Comparison of ENCODE assay signal across 19 mouse cellular contexts in the genomic region with DNA sequence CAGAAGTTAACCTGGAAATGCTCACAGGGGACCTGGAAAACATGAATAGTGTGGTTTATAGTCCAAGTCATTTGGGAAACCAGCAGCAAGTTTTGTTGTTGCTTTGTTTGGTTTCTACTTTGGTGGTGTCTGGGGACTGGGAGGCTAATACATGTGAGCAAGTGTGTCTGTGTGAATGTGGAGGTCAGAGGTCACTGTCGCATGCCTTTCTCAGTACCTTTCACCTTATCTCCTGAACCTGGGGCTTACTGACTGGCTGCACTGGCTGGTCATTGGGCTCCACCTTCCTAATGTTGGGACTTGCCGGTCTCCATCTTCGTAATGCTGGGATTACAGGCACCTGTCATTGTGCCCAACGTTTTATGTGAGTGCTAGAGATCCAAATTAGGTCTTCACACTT. TPM values are rescaled to one million over a fixed set of nuclear protein-coding genes. Genes with fewer than 3 reads are reported as not detected.
"Had no signal": no experiment of that assay in that cellular context is flagged by ENCODE, and none has a peak within 500 bp of the region (broad histone marks: within the 10 kb centered on the region; RNA-seq: fewer than 3 reads in every experiment).

No protein-coding gene starts in this region.

- H3K4me2 ChIP-seq: lung, embryonic 14.5 days; midbrain, embryonic 12.5 days; neural tube, embryonic 13.5 days; neural tube, embryonic 15.5 days had no signal

- H3K4me1 ChIP-seq: midbrain, embryonic 10.5 days; midbrain, embryonic 12.5 days; neural tube, embryonic 13.5 days; neural tube, embryonic 15.5 days had no signal

- DNase-seq: lung, adult 18-20 months; lung, embryonic 14.5 days; lung, postnatal 10 days; lung, postnatal 4 days; midbrain, embryonic 14.5 days; retina, postnatal 1 day; right cerebral cortex, adult 18-20 months; right cerebral cortex, postnatal 25 days; right cerebral cortex, postnatal 4 days; spleen, adult 18-20 months; thymus, adult 18-20 months; thymus, postnatal 14 days; thymus, postnatal 36 days had no signal

- H3K9ac ChIP-seq: lung, embryonic 14.5 days; midbrain, embryonic 12.5 days; neural tube, embryonic 13.5 days; neural tube, embryonic 15.5 days had no signal

- H3K9me3 ChIP-seq: midbrain, embryonic 10.5 days; midbrain, embryonic 12.5 days; neural tube, embryonic 13.5 days; neural tube, embryonic 15.5 days had no signal

- H3K4me3 ChIP-seq: midbrain, embryonic 10.5 days; midbrain, embryonic 12.5 days; myocyte; neural tube, embryonic 13.5 days; neural tube, embryonic 15.5 days had no signal

- H3K27ac ChIP-seq: midbrain, embryonic 10.5 days; midbrain, embryonic 12.5 days; neural tube, embryonic 13.5 days; neural tube, embryonic 15.5 days had no signal

- H3K27me3 ChIP-seq: midbrain, embryonic 12.5 days; neural tube, embryonic 13.5 days; neural tube, embryonic 15.5 days had no signal

RNA-seq across cellular contexts. Expression of gene D6Ertd527e, which starts 33.9 kb away (rescaled TPM):
- total RNA-seq: megakaryocyte-erythroid progenitor cell, adult 5-6 weeks had no signal
- polyA plus RNA-seq: midbrain, embryonic 12.5 days; midbrain, embryonic 14.5 days had no signal
